Mouse (Mus musculus): ENCODE data around the gene Slain1.

Slain1 gene

GRCm38 (mm10) chr14:103667036-103667435 is 17.0 kb downstream of the Slain1 start:
- DNase-seq = no peak

- DNase-seq = peak; percentile 35
These were observed 29.6 kb downstream of the Slain1 start for GRCm38 (mm10) chr14:103679395-103680217.

- DNase-seq = no peak
These were observed 30.3 kb downstream of the Slain1 start for GRCm38 (mm10) chr14:103680285-103680819.

GRCm38 (mm10) chr14:103682633-103683390 is 32.8 kb downstream of the Slain1 start:
- DNase-seq = no peak

- no peak for DNase-seq
These were observed 37.0 kb downstream of the Slain1 start for GRCm38 (mm10) chr14:103686994-103687393.

- DNase-seq = no peak
These were observed 44.3 kb downstream of the Slain1 start for GRCm38 (mm10) chr14:103694295-103694694.

- DNase-seq = no peak
These were observed 45.6 kb downstream of the Slain1 start for GRCm38 (mm10) chr14:103695620-103696019.

GRCm38 (mm10) chr14:103697101-103697500 is 47.1 kb downstream of the Slain1 start:
- no peak for DNase-seq

- DNase-seq = no peak
These were observed 49.3 kb downstream of the Slain1 start for GRCm38 (mm10) chr14:103699308-103699707.

- DNase-seq = no peak
These were observed 52.5 kb downstream of the Slain1 start for GRCm38 (mm10) chr14:103702516-103702915.

- DNase-seq = no peak
These were observed 54.7 kb downstream of the Slain1 start for GRCm38 (mm10) chr14:103704771-103705170.

GRCm38 (mm10) chr14:103706347-103706746 is 56.3 kb downstream of the Slain1 start:
- no peak for DNase-seq

GRCm38 (mm10) chr14:103708601-103709000 is 58.6 kb downstream of the Slain1 start:
- DNase-seq = no peak

- DNase-seq = no peak
These were observed 59.2 kb downstream of the Slain1 start for GRCm38 (mm10) chr14:103709261-103709660.

GRCm38 (mm10) chr14:103712986-103713385 is 63.0 kb downstream of the Slain1 start:
- no peak for DNase-seq

GRCm38 (mm10) chr14:103717516-103717915 is 67.5 kb downstream of the Slain1 start:
- DNase-seq = no peak

GRCm38 (mm10) chr14:103717979-103718378 is 68.0 kb downstream of the Slain1 start:
- DNase-seq = no peak

GRCm38 (mm10) chr14:103718393-103718792 is 68.4 kb downstream of the Slain1 start:
- no peak for DNase-seq

- peak; percentile 96 for DNase-seq
These were observed 69.0 kb downstream of the Slain1 start for GRCm38 (mm10) chr14:103718836-103719575.

GRCm38 (mm10) chr14:103720163-103720562 is 70.1 kb downstream of the Slain1 start:
- no peak for DNase-seq

GRCm38 (mm10) chr14:103720637-103721355 is 70.8 kb downstream of the Slain1 start:
- peak; percentile 83 for DNase-seq

- DNase-seq = no peak
These were observed 73.3 kb downstream of the Slain1 start for GRCm38 (mm10) chr14:103723314-103723713.

Measured in right cerebral cortex, postnatal 14 days (tissue).